Mouse (Mus musculus): Measurements from ENCODE around the gene Prex1.
A peak's percentile ranks its signal among the peaks of the same experiment; 100 is the strongest.

Prex1 gene

GRCm38 (mm10) chr2:166554169-166554505 is 159.5 kb downstream of the Prex1 start:
- DNase-seq (ENCODE audit: low spot score) = no peak

DNA sequence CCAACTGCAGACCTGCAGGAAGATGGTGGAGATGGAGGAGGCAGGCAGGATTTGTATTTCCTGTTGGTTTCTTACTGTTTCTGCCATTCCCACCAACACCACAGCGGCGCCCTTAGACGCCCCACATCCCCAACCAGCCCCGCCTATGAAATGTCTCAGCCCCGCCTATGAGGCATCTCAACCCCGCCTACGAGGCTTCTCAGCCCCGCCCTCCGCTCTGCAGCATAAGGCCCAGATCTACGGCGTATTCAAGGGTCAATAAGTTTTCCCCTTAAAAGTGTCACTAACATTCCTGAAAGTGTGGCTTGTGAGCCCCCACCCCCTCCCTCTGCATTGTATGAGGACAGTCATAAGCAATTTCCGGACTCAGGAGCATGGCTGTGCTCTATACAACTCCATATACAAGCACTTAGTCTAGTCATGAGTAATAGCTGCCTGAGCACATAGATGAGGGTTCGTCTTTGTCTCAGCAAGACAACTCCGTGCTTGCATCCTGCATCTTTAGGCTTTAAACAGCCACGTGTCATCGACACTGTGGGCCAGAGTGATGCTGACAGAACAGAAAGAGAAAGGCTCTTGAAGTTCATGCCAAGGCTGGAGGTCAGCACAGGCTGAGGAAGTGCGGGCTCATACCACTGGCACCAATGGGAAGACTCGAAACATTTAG is 160.0 kb downstream of the Prex1 start:
- peak; percentile 18 for DNase-seq (ENCODE audit: low spot score)

DNA sequence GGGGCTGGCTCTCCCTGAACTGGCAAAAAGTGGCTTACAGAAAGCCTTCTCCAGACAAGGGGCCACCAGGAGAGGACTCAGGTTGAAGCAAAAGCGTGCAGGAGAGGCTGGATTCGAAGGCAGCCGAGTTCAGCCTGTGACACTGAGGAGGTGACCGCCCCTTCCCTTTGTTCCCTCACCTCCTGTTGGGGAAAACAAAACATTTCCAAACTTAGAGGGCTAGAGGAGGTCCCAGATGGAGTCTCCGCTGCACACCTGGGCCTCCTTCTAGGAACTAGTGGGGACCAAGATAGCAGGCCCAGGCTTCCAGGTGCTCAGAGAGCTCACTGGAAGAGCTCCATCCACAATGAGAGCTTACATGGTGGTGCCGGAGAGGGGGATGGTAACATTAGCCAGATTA is 161.0 kb downstream of the Prex1 start:
- DNase-seq (ENCODE audit: low spot score) = no peak

- no peak for DNase-seq (ENCODE audit: low spot score)
These were observed 161.7 kb downstream of the Prex1 start for GRCm38 (mm10) chr2:166551831-166552498.

DNA sequence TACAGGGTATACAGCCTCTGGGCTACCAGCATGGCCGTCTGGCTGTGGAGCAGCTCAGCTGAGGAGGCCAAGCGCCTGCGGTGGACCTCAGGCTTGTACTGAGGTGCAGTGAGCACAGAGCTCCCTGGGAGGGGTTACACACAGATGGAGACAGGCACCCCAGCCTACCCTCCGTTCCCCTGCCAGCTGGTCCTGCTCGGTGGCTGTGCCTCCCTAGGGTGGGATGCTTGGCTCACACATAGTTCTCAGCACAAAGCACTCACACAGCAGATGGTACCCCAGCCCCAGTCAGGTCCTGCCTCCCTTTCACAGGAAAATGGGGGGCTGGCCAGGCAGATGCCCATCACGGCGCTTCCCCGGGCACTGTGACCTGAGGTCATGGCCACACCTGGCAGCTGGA is 163.8 kb downstream of the Prex1 start:
- no peak for DNase-seq (ENCODE audit: low spot score)

- no peak for DNase-seq (ENCODE audit: low spot score)
These were observed 164.6 kb downstream of the Prex1 start for GRCm38 (mm10) chr2:166549069-166549468.

DNA sequence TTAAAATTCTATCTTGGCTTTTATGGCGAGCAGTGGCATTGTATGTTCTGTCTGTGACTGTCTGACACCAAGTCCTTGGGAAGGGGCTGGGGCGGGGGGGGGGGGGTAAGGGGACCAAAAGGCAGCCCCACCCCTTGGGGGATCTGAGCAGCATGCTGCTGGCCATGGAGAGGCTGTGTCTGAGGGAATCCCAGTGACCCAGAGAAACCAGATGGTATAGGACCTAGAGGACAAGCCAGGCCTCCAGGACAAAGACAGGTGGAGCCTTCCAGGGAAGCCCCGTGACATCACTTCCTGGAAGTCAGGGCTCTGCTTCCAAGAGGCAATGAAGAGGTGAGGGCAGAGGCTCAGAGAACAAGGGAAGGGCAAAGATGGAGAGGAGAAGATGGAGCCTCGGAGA is 168.1 kb downstream of the Prex1 start:
- no peak for DNase-seq (ENCODE audit: low spot score)

DNA sequence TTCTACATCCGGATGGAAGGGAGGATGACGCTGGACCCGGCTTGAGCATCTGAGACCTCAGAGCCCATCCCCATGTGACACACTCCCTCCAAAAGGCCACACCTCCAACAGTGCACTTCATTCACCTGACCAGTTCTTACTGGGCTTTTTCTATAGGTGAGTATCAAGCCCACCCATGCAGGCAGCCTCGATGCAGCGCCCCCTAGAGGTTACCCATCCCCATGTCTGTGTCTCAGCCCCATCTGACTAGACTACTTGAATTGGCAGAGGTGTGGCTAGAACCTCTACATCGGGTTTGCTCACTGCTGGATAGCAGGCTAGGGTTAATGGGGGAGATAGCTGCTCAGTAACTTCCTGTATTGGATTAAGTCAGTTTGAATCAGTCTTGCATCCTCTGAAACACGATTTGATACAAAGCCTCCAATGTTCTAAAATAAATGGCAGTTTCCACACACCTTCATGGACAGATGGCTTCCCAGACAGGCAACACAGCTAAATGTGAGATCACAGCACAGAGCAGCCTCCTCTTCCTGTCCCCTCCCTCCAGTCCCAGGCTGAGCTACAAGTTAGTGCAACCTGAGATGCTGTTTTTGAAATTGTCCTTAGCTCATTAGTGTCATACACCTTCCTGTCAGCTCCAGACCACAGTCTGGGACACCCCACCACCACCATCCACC is 168.9 kb downstream of the Prex1 start:
- no peak for DNase-seq (ENCODE audit: low spot score)

GRCm38 (mm10) chr2:166541112-166541928 is 172.3 kb downstream of the Prex1 start:
- DNase-seq (ENCODE audit: low spot score) = no peak

GRCm38 (mm10) chr2:166540216-166540615 is 173.4 kb downstream of the Prex1 start:
- no peak for DNase-seq (ENCODE audit: low spot score)

DNA sequence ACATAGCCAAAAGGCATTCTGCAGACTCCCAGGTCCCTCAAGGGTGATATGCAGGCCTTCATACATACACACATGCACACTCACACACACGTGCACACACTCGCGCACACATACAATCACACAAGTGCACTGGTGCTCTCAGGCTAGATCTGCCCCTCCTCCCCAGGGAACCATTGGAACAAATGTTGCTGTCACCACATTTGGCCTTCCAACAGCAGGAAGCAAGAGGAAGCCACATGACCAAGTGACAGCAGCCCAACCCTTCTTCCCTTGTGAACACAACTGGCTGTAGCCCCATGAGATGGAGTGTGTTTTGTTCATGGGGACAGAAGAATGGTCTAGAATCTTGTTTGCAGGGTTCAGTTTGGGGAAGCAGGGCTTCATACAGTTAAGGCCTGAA is 176.7 kb downstream of the Prex1 start:
- no peak for DNase-seq (ENCODE audit: low spot score)

DNA sequence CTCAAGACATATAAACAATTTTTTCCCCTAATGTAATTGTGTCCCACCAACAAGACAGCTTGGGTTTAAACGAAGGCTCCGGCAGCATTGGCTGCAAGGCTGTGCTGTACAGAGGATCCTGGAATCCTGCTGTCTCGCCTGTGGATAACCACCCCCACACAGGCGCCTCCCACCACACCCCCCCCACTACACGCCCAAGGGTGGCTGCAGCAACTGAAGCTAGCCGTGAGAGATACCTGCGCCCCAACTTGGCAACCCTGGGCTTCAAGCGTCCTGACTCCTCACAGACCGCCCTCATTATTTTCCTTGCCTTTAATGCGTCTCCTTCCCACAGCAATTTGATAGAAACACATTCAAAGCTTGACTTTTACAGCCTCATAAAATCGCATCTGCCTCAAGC is 178.1 kb downstream of the Prex1 start:
- peak; percentile 11 for DNase-seq (ENCODE audit: low spot score)

DNA sequence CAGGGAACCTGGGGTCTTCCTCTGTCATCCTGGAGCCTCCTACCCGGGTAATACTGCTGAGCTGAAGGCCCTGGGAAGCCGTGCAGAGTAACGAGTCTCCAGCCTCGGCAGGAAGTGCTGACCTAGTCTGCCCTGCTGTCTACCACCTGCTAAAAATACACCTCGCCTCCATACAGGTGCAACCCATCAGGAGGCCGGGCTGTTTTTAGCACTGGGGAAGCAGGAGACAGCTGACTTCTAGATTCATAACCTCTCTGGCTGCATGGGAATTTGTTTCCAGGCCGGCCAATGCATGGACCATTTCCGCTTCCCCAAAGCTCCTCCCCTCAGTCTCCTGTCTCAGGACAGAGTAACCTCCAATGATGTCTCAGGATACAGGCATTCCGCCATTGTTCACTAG is 187.4 kb downstream of the Prex1 start:
- DNase-seq (ENCODE audit: low spot score) = no peak

DNA sequence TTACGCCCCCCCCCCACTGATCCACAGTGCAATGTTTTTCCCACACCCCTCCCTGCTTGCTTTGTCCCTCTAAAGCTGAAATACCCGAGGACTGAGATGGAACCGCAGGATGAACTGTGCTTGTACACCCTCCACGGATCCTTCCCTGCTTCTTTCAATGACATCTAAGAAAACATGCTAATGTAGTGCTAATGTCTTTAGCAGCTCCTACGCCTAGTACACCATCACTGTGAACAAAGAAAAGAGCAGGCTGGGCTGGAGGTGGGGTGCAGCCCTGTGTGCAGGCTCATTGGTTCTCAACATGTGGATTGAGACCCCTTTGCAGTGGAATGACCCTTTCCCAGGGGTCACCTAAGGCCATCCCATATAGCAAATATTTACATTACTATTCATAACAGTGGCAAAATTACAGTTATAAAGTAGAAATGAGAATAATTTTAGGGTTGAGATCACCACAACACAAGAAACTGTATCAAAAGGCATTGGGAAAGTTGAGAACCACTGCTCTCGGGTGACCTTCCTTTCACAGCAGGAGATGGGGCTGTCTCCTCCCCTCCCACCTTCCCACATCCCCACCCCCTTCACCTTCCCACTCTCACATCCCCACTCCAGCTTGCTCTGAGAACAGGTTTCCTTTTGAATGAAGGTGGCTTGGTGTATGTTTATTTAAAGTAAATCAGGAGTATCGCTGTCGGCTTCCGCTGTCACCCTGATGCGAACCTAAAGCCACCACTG is 190.3 kb downstream of the Prex1 start:
- DNase-seq (ENCODE audit: low spot score) = no peak

- DNase-seq (ENCODE audit: low spot score) = no peak
These were observed 191.0 kb downstream of the Prex1 start for GRCm38 (mm10) chr2:166522612-166523120.

DNA sequence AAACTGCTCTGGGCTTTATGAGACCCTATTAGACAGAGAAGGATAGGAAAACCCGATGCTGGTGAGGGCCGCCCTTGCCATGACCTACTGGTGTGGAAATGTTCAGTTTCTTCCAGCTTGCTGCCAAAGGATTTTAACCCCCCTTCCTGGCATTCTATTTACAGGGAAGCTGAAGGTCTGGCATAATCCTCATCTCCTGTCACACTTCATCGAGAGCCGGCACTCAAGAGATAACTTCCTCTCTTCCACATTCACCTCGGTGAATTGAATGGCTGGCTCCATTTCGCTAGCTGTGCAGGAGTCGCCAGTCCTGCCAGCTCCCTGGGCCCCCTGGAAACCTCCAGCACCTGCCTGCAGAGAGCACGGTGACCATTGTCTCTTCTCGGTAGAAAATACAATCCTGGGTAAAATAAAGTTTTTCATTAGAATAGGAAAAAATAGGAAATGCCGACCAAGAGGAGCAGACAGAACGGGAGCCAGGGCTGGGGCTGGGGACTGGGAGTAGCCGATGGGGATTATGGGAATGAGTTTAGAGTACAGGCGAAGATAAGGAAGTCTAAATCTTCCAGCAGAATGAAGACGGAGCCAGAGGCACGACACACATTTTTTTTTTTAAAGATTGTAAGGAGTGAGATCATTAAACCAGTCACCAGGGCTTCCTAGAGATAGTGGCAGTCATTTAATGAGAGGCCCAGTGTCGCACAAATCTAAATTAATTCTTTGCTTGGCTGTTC is 191.6 kb downstream of the Prex1 start:
- DNase-seq (ENCODE audit: low spot score) = peak; percentile 38

- DNase-seq (ENCODE audit: low spot score) = no peak
These were observed 192.2 kb downstream of the Prex1 start for GRCm38 (mm10) chr2:166521461-166521860.

- no peak for DNase-seq (ENCODE audit: low spot score)
These were observed 193.1 kb downstream of the Prex1 start for GRCm38 (mm10) chr2:166520536-166520935.

- peak; percentile 51 for DNase-seq (ENCODE audit: low spot score)
These were observed 196.0 kb downstream of the Prex1 start for GRCm38 (mm10) chr2:166517392-166518174.

GRCm38 (mm10) chr2:166516818-166517353 is 196.7 kb downstream of the Prex1 start:
- no peak for DNase-seq (ENCODE audit: low spot score)

Measured in urinary bladder, postnatal 14 days (tissue).